Mouse (Mus musculus) large intestine, adult 2 months (tissue): ENCODE data around the gene Klra3. TPM values are rescaled to one million over a fixed set of nuclear protein-coding genes. Genes with fewer than 3 reads are reported as not detected.
"Not testable (repeated sequence)": the region's sequence is repeated elsewhere in the genome, so short reads cannot be mapped to it uniquely, and the experiment has no call there.

Experiments used
- DNase-seq: peaks from one replicate; pipeline ENCODE4 v3.0.0-alpha.2; 2012; ENCODE audit warnings: low read depth, low spot score
- WGBS: fragments of 180-500 bp; shearing (Covaris S2); methylation state at CpG from one replicate; pipeline ENCODE4 v1.1.7; 2018; 5-methylcytosine and 5-hydroxymethylcytosine counted together
- polyA plus RNA-seq: library from polyadenylated mRNA; depleted of rRNA; stranded (reverse); fragments of >200 nt; gene quantifications from 2 replicates; pipeline ENCODE4 v1.2.3, GENCODE M21; 2012; rRNA removed

Klra3 gene
- not detected in 2 replicates for polyA plus RNA-seq

GRCm38 (mm10) chr6:130337411-130337810, at the start of gene Klra3:
Gene Klra3, minus strand, starts transcription at chr6:130337574.
- no peak for DNase-seq
- WGBS, result 83% methylated on average over 8 of the region's 8 CpGs

- WGBS, result 72% methylated on average over 2 of the region's 2 CpGs
- no peak for DNase-seq
These were observed 49.4 kb upstream of the Klra3 start, which contains the start of gene Klra1 for GRCm38 (mm10) chr6:130386750-130387149. Gene Klra1, minus strand, starts transcription at chr6:130386874.

- 46% methylated on average over 1 of the region's 1 CpGs for WGBS
- no peak for DNase-seq
These were observed 48.4 kb upstream of the Klra3 start for GRCm38 (mm10) chr6:130385803-130386202.

- WGBS, result 69% methylated on average over 4 of the region's 4 CpGs
- DNase-seq, result no peak
These were observed 45.0 kb upstream of the Klra3 start for GRCm38 (mm10) chr6:130382375-130382774.

- 13% methylated on average over 1 of the region's 1 CpGs for WGBS
- not testable (repeated sequence) for DNase-seq
These were observed 8.0 kb upstream of the Klra3 start for GRCm38 (mm10) chr6:130345381-130345780.

- DNase-seq, result not testable (repeated sequence)
- WGBS, result 56% methylated on average over 2 of the region's 2 CpGs
These were observed 4.6 kb upstream of the Klra3 start for GRCm38 (mm10) chr6:130341973-130342372.

- DNase-seq, result no peak
These were observed 49.3 kb downstream of the Klra3 start for GRCm38 (mm10) chr6:130287984-130288649.

- not testable (repeated sequence) for DNase-seq
- WGBS, result 62% methylated on average over 1 of the region's 1 CpGs
These were observed 55.5 kb downstream of the Klra3 start, which contains the start of gene Klra10 for GRCm38 (mm10) chr6:130281828-130282227. Gene Klra10, minus strand, starts transcription at chr6:130281928.

Other genes starting within 250 kb of the Klra3 start
- not detected in 2 replicates for gene Klra8, start 207.7 kb downstream of the Klra3 start, polyA plus RNA-seq
- not detected in 2 replicates for gene Klra9, start 144.5 kb downstream of the Klra3 start, polyA plus RNA-seq
- gene Klra7, start 104.3 kb downstream of the Klra3 start, polyA plus RNA-seq, result not detected in 2 replicates
- gene Klra10, start 55.6 kb downstream of the Klra3 start, polyA plus RNA-seq, result not detected in 2 replicates
- gene Klra1, start 49.3 kb upstream of the Klra3 start, polyA plus RNA-seq, result not detected in 2 replicates